Mouse (Mus musculus) small intestine, adult 2 months (tissue): ENCODE measurements around the gene Dag1.

Source experiments
- CTCF ChIP-seq: fragments of 200-500 bp; IDR thresholded peaks from 2 replicates; pipeline ENCODE4 v1.5.1; 2012; ENCODE audit warnings: low read depth, mild to moderate bottlenecking, control low read depth, inconsistent platforms, low read length, moderate library complexity, mixed read lengths; ENCODE audit not compliant: insufficient replicate concordance, insufficient read length; ENCODE audit errors: extremely low read depth
- POLR2A ChIP-seq: fragments of 200-500 bp; IDR thresholded peaks from 2 replicates; pipeline ENCODE4 v1.6.1; 2012; ENCODE audit warnings: low read depth, mild to moderate bottlenecking, control low read depth, inconsistent platforms, low read length, moderate library complexity

- TF ChIP-seq CTCF (peak; percentile 22; the same call in 1 of the 2 replicates), POLR2A (no peak)
Measured at GRCm38 (mm10) chr9:108203015-108203414, 60.7 kb downstream of the Dag1 start.
